Mouse (Mus musculus): ENCODE measurements around the gene Dnajc5g. TPM values are rescaled to one million over a fixed set of nuclear protein-coding genes. Genes with fewer than 3 reads are reported as not detected.
A peak's percentile ranks its signal among the peaks of the same experiment; 100 is the strongest.

The Dnajc5g gene
- polyA plus RNA-seq, 1 experiment from 2014 or later = not detected

DNA sequence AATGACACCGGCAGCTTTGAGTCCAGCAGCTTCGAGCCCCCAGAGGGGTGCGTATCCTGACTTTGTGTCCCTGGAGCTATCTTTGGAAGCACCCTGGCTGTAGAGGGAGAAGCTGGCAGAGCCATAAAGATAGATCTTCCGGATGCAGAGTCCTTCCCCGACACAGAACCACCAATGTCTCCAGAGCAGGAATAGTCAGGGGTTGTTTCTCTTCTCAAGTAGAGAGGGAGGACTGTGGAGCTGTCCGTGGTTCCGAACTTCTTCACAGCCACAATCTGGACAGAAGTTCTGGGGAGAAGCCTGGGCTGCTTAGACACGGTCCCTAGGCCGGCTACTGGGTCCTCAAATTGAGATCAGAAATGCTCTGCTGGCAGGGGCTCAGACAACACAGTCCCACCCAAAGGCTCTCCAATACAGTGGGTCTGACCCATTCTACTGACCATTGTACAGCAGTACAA is 32.9 kb downstream of the Dnajc5g start:
- Histone ChIP-seq H3K4me2 (ENCODE audit: low read depth, low read length) (no peak overlapping the region), H3K27me3 (ENCODE audit: control insufficient read depth, insufficient read depth, low read length) (peaks cover 41% of the 10 kb centered on the region), H3K4me3 (ENCODE audit: low read depth, low read length) (no peak overlapping the region), H3K9me3 (replicated peaks; ENCODE audit: control insufficient read depth, low read length) (no peaks in the 10 kb centered on the region), H3K27ac (replicated peaks; ENCODE audit: low read depth, low read length) (no peak overlapping the region), H3K9ac (replicated peaks; ENCODE audit: low read length) (no peak overlapping the region), H3K4me1 (ENCODE audit: control insufficient read depth, insufficient read depth, low read length) (peaks cover 5% of the 10 kb centered on the region; the same call in 1 of the 2 replicates), H3K36me3 (replicated peaks; ENCODE audit: control insufficient read depth, insufficient read depth, low read depth, low read length) (peaks cover 2% of the 10 kb centered on the region; the same call in 1 of the 2 replicates)
- WGBS = 14% methylated on average over 9 of the region's 9 CpGs
- DNase-seq (ENCODE audit: low spot score) (peak; percentile 65), ATAC-seq (replicated peaks; ENCODE audit: insufficient number of reproducible peaks, low FRiP score, low TSS enrichment, low read depth) (no peak)

DNA sequence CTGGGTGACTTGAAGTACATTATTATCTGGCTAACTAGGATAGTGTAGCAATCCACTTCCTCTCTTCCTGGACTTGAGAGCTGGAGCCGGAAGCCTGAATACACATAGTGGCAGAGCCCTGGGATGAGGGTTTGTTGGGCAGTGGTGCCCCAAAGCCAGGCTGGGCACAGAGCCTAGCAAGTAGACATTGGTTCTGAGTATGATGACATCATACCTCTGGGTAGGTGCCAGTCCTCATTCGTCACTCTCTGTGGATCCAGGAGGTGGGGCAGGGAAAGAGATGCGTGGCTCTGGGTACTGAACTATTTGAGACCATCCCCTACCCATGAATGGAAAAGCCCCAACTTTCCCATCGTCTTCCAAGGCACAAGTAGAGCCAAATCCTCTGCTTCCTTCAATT is 43.7 kb downstream of the Dnajc5g start:
- no peak overlapping the region for H3K4me3 ChIP-seq (ENCODE audit: low read depth, low read length)
- 91% methylated on average over 4 of the region's 4 CpGs for WGBS
- no peak overlapping the region for H3K4me2 ChIP-seq (ENCODE audit: low read depth, low read length)
- DNase-seq (ENCODE audit: low spot score) (no peak), ATAC-seq (replicated peaks; ENCODE audit: insufficient number of reproducible peaks, low FRiP score, low TSS enrichment, low read depth) (no peak)
- H3K9me3 ChIP-seq (replicated peaks; ENCODE audit: control insufficient read depth, low read length) = no peaks in the 10 kb centered on the region
- no peaks in the 10 kb centered on the region for H3K36me3 ChIP-seq (replicated peaks; ENCODE audit: control insufficient read depth, insufficient read depth, low read depth, low read length)
- no peaks in the 10 kb centered on the region for H3K4me1 ChIP-seq (ENCODE audit: control insufficient read depth, insufficient read depth, low read length)
- no peak overlapping the region for H3K27ac ChIP-seq (replicated peaks; ENCODE audit: low read depth, low read length)
- H3K27me3 ChIP-seq (ENCODE audit: control insufficient read depth, insufficient read depth, low read length) = no peaks in the 10 kb centered on the region
- H3K9ac ChIP-seq (replicated peaks; ENCODE audit: low read length) = no peak overlapping the region

DNA sequence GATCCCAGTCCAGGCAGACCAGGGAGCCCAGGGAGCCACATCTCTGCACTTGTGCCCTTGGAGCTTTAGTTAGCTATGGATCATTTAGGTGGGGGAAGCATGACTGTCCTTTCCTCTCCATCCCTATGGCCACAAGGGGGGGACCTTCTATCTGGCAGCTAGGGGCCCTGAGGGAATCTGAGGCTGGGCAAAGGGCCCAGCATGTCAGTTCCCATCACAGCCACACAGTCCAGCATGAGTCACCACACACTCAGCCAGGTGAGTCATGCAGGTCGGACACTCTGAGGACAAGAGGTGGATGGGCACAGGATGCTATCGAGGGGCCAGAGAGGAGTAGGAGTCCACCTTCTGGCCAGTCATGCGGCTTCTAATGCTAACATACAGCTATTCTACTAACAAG is 45.7 kb downstream of the Dnajc5g start:
- H3K4me2 ChIP-seq (ENCODE audit: low read depth, low read length) = no peak overlapping the region
- no peaks in the 10 kb centered on the region for H3K27me3 ChIP-seq (ENCODE audit: control insufficient read depth, insufficient read depth, low read length)
- H3K9me3 ChIP-seq (replicated peaks; ENCODE audit: control insufficient read depth, low read length) = no peaks in the 10 kb centered on the region
- no peak for ATAC-seq (replicated peaks; ENCODE audit: insufficient number of reproducible peaks, low FRiP score, low TSS enrichment, low read depth)
- H3K4me3 ChIP-seq (ENCODE audit: low read depth, low read length) = no peak overlapping the region
- WGBS = 84% methylated on average over 3 of the region's 3 CpGs
- H3K27ac ChIP-seq (replicated peaks; ENCODE audit: low read depth, low read length) = no peak overlapping the region
- H3K36me3 ChIP-seq (replicated peaks; ENCODE audit: control insufficient read depth, insufficient read depth, low read depth, low read length) = no peaks in the 10 kb centered on the region; the same call in 1 of the 2 replicates
- H3K9ac ChIP-seq (replicated peaks; ENCODE audit: low read length) = no peak overlapping the region
- DNase-seq (ENCODE audit: low spot score) = no peak
- H3K4me1 ChIP-seq (ENCODE audit: control insufficient read depth, insufficient read depth, low read length) = no peaks in the 10 kb centered on the region

DNA sequence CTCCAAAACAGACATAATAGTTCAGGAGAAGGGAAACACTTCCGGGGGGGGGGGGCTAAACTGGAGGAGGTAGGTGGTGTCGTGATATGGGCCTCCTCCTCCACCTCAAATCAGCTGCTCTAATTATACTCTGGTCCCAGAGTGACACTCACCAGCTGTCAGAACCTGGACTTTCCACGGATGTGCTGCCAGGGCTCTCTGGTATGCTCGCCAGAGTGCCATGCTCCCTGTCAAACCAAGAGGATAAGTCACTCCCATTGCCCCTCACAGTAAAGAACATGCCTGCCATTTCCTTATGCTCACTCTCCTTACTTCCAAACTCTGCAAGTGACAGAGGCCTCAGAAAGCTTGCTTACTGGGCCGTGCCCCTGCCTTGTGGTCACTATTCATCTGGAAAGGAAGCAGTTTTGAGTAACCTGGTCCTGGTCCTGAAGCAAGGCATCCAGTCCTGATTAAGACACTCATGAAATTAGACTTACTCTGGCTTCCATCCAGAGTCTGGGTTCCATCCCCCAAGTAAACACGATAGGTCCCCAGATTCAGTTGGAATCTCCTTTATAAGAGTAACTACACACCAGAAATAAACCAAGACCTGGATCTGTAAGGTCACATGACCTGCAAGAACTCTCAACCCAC is 47.5 kb downstream of the Dnajc5g start:
- DNase-seq (ENCODE audit: low spot score) = no peak
- Histone ChIP-seq H3K4me3 (ENCODE audit: low read depth, low read length) (peak overlapping the region; percentile 43), H3K9me3 (replicated peaks; ENCODE audit: control insufficient read depth, low read length) (no peaks in the 10 kb centered on the region), H3K27me3 (ENCODE audit: control insufficient read depth, insufficient read depth, low read length) (no peaks in the 10 kb centered on the region), H3K4me1 (ENCODE audit: control insufficient read depth, insufficient read depth, low read length) (no peaks in the 10 kb centered on the region), H3K27ac (replicated peaks; ENCODE audit: low read depth, low read length) (no peak overlapping the region), H3K36me3 (replicated peaks; ENCODE audit: control insufficient read depth, insufficient read depth, low read depth, low read length) (peaks cover 4% of the 10 kb centered on the region), H3K9ac (replicated peaks; ENCODE audit: low read length) (peak overlapping the region; percentile 58), H3K4me2 (ENCODE audit: low read depth, low read length) (peak overlapping the region; percentile 69)
- 39% methylated on average over 6 of the region's 6 CpGs for WGBS
- ATAC-seq (replicated peaks; ENCODE audit: insufficient number of reproducible peaks, low FRiP score, low TSS enrichment, low read depth) = no peak

DNA sequence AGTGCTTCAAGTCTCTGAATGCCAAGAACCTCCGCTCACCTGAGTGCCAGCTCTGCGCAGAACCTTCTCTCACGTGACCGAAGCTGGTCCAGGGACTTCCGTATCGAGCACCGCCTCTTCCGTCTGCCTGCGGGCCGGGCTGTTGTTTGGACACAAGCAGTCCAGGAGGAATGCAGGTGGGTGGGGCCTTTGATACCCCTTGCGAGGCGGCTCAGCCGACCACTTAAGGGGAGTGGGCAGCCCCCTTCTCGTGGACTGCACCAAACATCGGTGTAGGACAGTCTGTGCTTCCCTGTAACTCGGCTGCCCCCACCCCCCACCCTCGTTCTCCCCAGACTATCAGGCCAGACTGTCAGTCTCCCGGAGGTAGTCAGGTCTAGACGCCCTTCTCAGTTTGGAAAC is 48.1 kb downstream of the Dnajc5g start, which contains the start of gene Mpv17:
Mpv17 (minus strand) TSS at position 100 of the 402 bp plus-strand sequence.
- under 1% methylated on average over 19 of the region's 19 CpGs for WGBS
- H3K27ac ChIP-seq (replicated peaks; ENCODE audit: low read depth, low read length) = no peak within 1 kb of the TSS

More for the DNA sequence above, 48.1 kb downstream of the Dnajc5g start, which contains the start of gene Mpv17:
- no peaks in the 10 kb centered on the region for H3K9me3 ChIP-seq (replicated peaks; ENCODE audit: control insufficient read depth, low read length)
- peak within 1 kb of the TSS; percentile 43 for H3K4me3 ChIP-seq (ENCODE audit: low read depth, low read length)
- H3K4me1 ChIP-seq (ENCODE audit: control insufficient read depth, insufficient read depth, low read length) = no peaks in the 10 kb centered on the region
- peak within 1 kb of the TSS; percentile 59 for H3K9ac ChIP-seq (replicated peaks; ENCODE audit: low read length)
- peaks cover 7% of the 10 kb centered on the region for H3K36me3 ChIP-seq (replicated peaks; ENCODE audit: control insufficient read depth, insufficient read depth, low read depth, low read length)
- peak within 1 kb of the TSS; percentile 69 for H3K4me2 ChIP-seq (ENCODE audit: low read depth, low read length)
- peak; percentile 93 for DNase-seq (ENCODE audit: low spot score)
- peak; percentile 96 for ATAC-seq (replicated peaks; ENCODE audit: insufficient number of reproducible peaks, low FRiP score, low TSS enrichment, low read depth)
- H3K27me3 ChIP-seq (ENCODE audit: control insufficient read depth, insufficient read depth, low read length) = no peaks in the 10 kb centered on the region

Other genes with a start within 250 kb of the Dnajc5g start
- 37.5 and 42.3 TPM in 2 replicates for gene Tmem214, start 238.3 kb upstream of the Dnajc5g start, polyA plus RNA-seq (2014; fragmentation: Nextera tagmentation; extraction: Ambion mirVana)
- 31.5 and 33.0 TPM in 2 replicates for gene Agbl5, start 217.6 kb upstream of the Dnajc5g start, polyA plus RNA-seq (2014; fragmentation: Nextera tagmentation; extraction: Ambion mirVana)
- 347 and 379 TPM in 2 replicates for gene Ost4, start 198.5 kb upstream of the Dnajc5g start, polyA plus RNA-seq (2014; fragmentation: Nextera tagmentation; extraction: Ambion mirVana)
- 79.7 and 95.4 TPM in 2 replicates for gene Emilin1, start 192.9 kb upstream of the Dnajc5g start, polyA plus RNA-seq (2014; fragmentation: Nextera tagmentation; extraction: Ambion mirVana)
- 9.2 and 9.9 TPM in 2 replicates for gene Khk, start 184.9 kb upstream of the Dnajc5g start, polyA plus RNA-seq (2014; fragmentation: Nextera tagmentation; extraction: Ambion mirVana)
- 3.7 and 4.4 TPM in 2 replicates for gene Cgref1, start 160.7 kb upstream of the Dnajc5g start, polyA plus RNA-seq (2014; fragmentation: Nextera tagmentation; extraction: Ambion mirVana)
- gene Preb, start 145.9 kb upstream of the Dnajc5g start, polyA plus RNA-seq (2014; fragmentation: Nextera tagmentation; extraction: Ambion mirVana) = 88.2 and 95.1 TPM in 2 replicates
- gene Tcf23, start 137.6 kb upstream of the Dnajc5g start, polyA plus RNA-seq (2014; fragmentation: Nextera tagmentation; extraction: Ambion mirVana) = not detected in 2 replicates
- 88.2 and 105 TPM in 2 replicates for gene Atraid, start 58.0 kb upstream of the Dnajc5g start, polyA plus RNA-seq (2014; fragmentation: Nextera tagmentation; extraction: Ambion mirVana)
- gene Slc5a6, start 57.4 kb upstream of the Dnajc5g start, polyA plus RNA-seq (2014; fragmentation: Nextera tagmentation; extraction: Ambion mirVana) = 6.6 and 6.7 TPM in 2 replicates
- gene Cad, start 51.5 kb upstream of the Dnajc5g start, polyA plus RNA-seq (2014; fragmentation: Nextera tagmentation; extraction: Ambion mirVana) = 21.3 and 23.5 TPM in 2 replicates
- 0.46 and 0.59 TPM in 2 replicates for gene Slc30a3, start 2.0 kb downstream of the Dnajc5g start, polyA plus RNA-seq (2014; fragmentation: Nextera tagmentation; extraction: Ambion mirVana)
- not detected in 2 replicates for gene Trim54, start 10.4 kb downstream of the Dnajc5g start, polyA plus RNA-seq (2014; fragmentation: Nextera tagmentation; extraction: Ambion mirVana)
- gene Ucn, start 32.5 kb downstream of the Dnajc5g start, polyA plus RNA-seq (2014; fragmentation: Nextera tagmentation; extraction: Ambion mirVana) = not detected in 2 replicates
- gene Mpv17, start 48.0 kb downstream of the Dnajc5g start, polyA plus RNA-seq (2014; fragmentation: Nextera tagmentation; extraction: Ambion mirVana) = 50.5 and 50.8 TPM in 2 replicates
- gene Gm29609, start 73.6 kb downstream of the Dnajc5g start, polyA plus RNA-seq (2014; fragmentation: Nextera tagmentation; extraction: Ambion mirVana) = 1.2 and 1.3 TPM in 2 replicates
- gene Gtf3c2, start 73.9 kb downstream of the Dnajc5g start, polyA plus RNA-seq (2014; fragmentation: Nextera tagmentation; extraction: Ambion mirVana) = 66.6 and 66.8 TPM in 2 replicates
- gene Snx17, start 86.9 kb downstream of the Dnajc5g start, polyA plus RNA-seq (2014; fragmentation: Nextera tagmentation; extraction: Ambion mirVana) = 150 and 158 TPM in 2 replicates
- gene Eif2b4, start 87.1 kb downstream of the Dnajc5g start, polyA plus RNA-seq (2014; fragmentation: Nextera tagmentation; extraction: Ambion mirVana) = 68.2 and 81.7 TPM in 2 replicates
- 4.0 and 5.0 TPM in 2 replicates for gene Zfp513, start 96.0 kb downstream of the Dnajc5g start, polyA plus RNA-seq (2014; fragmentation: Nextera tagmentation; extraction: Ambion mirVana)
- gene Ppm1g, start 114.4 kb downstream of the Dnajc5g start, polyA plus RNA-seq (2014; fragmentation: Nextera tagmentation; extraction: Ambion mirVana) = 142 and 147 TPM in 2 replicates
- gene Nrbp1, start 134.6 kb downstream of the Dnajc5g start, polyA plus RNA-seq (2014; fragmentation: Nextera tagmentation; extraction: Ambion mirVana) = 138 and 140 TPM in 2 replicates
- 0.57 and 0.58 TPM in 2 replicates for gene Gm9970, start 134.9 kb downstream of the Dnajc5g start, polyA plus RNA-seq (2014; fragmentation: Nextera tagmentation; extraction: Ambion mirVana)
- 12.4 and 14.6 TPM in 2 replicates for gene Krtcap3, start 145.4 kb downstream of the Dnajc5g start, polyA plus RNA-seq (2014; fragmentation: Nextera tagmentation; extraction: Ambion mirVana)
- 31.2 and 38.6 TPM in 2 replicates for gene Ift172, start 184.8 kb downstream of the Dnajc5g start, polyA plus RNA-seq (2014; fragmentation: Nextera tagmentation; extraction: Ambion mirVana)
- gene Fndc4, start 189.8 kb downstream of the Dnajc5g start, polyA plus RNA-seq (2014; fragmentation: Nextera tagmentation; extraction: Ambion mirVana) = 58.2 and 67.5 TPM in 2 replicates
- gene Gckr, start 191.2 kb downstream of the Dnajc5g start, polyA plus RNA-seq (2014; fragmentation: Nextera tagmentation; extraction: Ambion mirVana) = 0.48 and 0.49 TPM in 2 replicates

Data from embryonic facial prominence, embryonic 11.5 days (tissue).